Mouse (Mus musculus): ENCODE data around the gene Gm17361. TPM values are rescaled to one million over a fixed set of nuclear protein-coding genes. Genes with fewer than 3 reads are reported as not detected.
"Not testable (repeated sequence)": the region's sequence is repeated elsewhere in the genome, so short reads cannot be mapped to it uniquely, and the experiment has no call there.

Gene Gm17361
- polyA plus RNA-seq (2015; fragmentation: Nextera tagmentation; extraction: Ambion mirVana): not detected in 2 replicates

DNA sequence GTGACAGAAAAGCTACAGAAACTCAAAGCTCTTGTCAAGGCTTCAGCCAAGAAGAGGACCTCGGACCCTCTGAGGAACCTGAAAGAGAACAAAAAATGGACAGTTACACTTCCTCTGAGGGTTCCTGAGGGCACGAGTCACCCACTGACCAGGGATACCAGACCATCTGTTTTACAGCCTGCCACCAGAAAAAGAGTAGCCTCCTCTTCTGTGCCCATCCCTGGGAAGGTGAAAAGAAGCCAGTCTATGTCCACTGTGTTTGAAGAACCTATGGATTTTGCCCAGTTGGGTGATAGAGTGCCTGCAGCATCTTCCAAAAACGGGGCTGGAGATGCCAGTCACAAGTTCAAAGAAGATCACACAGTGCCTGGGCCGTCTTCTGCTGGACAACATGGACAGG lies at the start of gene Gm17361:
Gm17361 (plus strand) TSS at position 301 of the 400 bp plus-strand sequence.
- H3K9ac ChIP-seq; ATAC-seq (replicated peaks; ENCODE audit: insufficient number of reproducible peaks, insufficient read depth, low FRiP score, low read depth); H3K27ac ChIP-seq; H3K4me1 ChIP-seq (replicated peaks); H3K27me3 ChIP-seq; H3K4me2 ChIP-seq; H3K9me3 ChIP-seq (replicated peaks); H3K36me3 ChIP-seq; H3K4me3 ChIP-seq: not testable (repeated sequence)
- WGBS: no CpG with 5 or more reads among the region's 4 CpGs

Data from heart, embryonic 15.5 days (tissue).